Mouse (Mus musculus): ENCODE measurements around the gene Dmrtc1c2. TPM values are rescaled to one million over a fixed set of nuclear protein-coding genes. Genes with fewer than 3 reads are reported as not detected.
"Not testable (repeated sequence)": the region's sequence is repeated elsewhere in the genome, so short reads cannot be mapped to it uniquely, and the experiment has no call there.

Gene Dmrtc1c2
- total RNA-seq (2021), result not detected

GRCm38 (mm10) chrX:102854516-102854915 lies at the start of gene Dmrtc1c2:
TSS of gene Dmrtc1c2 (minus strand) at chrX:102854616.
- DNase-seq (ENCODE audit: low spot score in 2 of 2); intact Hi-C loops (cut with DNase I): not testable (repeated sequence)

GRCm38 (mm10) chrX:102867871-102868270 lies 13.5 kb upstream of the Dmrtc1c2 start, which contains the start of gene 1700031F05Rik:
TSS of gene 1700031F05Rik (minus strand) at chrX:102867971.
- no peak for DNase-seq (ENCODE audit: low spot score in 2 of 2)
- intact Hi-C loops (cut with DNase I), result no loop called here

- DNase-seq (ENCODE audit: low spot score in 2 of 2), result no peak
- intact Hi-C loops (cut with DNase I), result no loop called here
Measured at GRCm38 (mm10) chrX:102812311-102812710, 42.1 kb downstream of the Dmrtc1c2 start.

GRCm38 (mm10) chrX:102802663-102803062 lies 51.8 kb downstream of the Dmrtc1c2 start, which contains the start of gene Dmrtc1c1:
TSS of gene Dmrtc1c1 (plus strand) at chrX:102802963.
- DNase-seq (ENCODE audit: low spot score in 2 of 2); intact Hi-C loops (cut with DNase I): not testable (repeated sequence)

Other genes with a start within 250 kb of the Dmrtc1c2 start
- 10 to 100 TPM; 18.0 to 19.2 TPM for gene Phka1, start 210.4 kb downstream of the Dmrtc1c2 start, total RNA-seq (2021)
- gene Gm3880, start 167.6 kb downstream of the Dmrtc1c2 start, total RNA-seq (2021), result not detected
- not detected for gene Gm9112, start 147.0 kb downstream of the Dmrtc1c2 start, total RNA-seq (2021)
- not detected for gene Dmrtc1b, start 146.8 kb downstream of the Dmrtc1c2 start, total RNA-seq (2021)
- gene Dmrtc1c1, start 51.7 kb downstream of the Dmrtc1c2 start, total RNA-seq (2021), result not detected
- not detected for gene 1700031F05Rik, start 13.4 kb upstream of the Dmrtc1c2 start, total RNA-seq (2021)
- gene Dmrtc1a, start 54.1 kb upstream of the Dmrtc1c2 start, total RNA-seq (2021), result 1 to 10 TPM; 5.5 to 7.0 TPM
- not detected for gene 1700011M02Rik, start 54.3 kb upstream of the Dmrtc1c2 start, total RNA-seq (2021)
- not detected for gene 1700018G05Rik, start 73.8 kb upstream of the Dmrtc1c2 start, total RNA-seq (2021)

Data from left cerebral cortex, postnatal 36 days (tissue).